Mouse (Mus musculus) C2C12 (cell line): Measurements from ENCODE around the gene Cryga.

Experiments
- CTCF ChIP-seq: IDR thresholded peaks from one replicate; pipeline ENCODE4 v1.5.1; 2011; ENCODE audit not compliant: control insufficient read depth, insufficient read depth, insufficient read length
- MYOD1 ChIP-seq: IDR thresholded peaks from one replicate; pipeline ENCODE4 v1.6.1; 2011; ENCODE audit warnings: low read depth; ENCODE audit not compliant: control insufficient read depth, insufficient read length

DNA sequence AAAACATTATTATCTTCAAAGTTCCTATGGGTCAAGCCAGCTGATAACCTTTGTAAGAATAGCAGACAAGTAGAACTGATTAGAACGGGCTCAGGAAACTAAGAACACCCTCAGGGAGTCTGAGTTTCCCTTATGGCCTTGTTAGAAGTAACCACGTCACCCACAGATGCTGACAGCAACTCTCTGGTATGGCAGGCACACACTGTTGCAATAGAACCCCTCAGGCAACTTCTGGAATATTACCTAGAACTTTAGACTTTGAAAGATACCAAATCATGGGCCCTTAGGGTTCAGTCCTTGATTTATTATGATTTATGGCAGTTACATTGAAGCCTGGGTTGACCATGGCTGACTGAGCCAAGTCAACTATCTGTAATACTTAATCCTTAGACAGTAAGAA lies 43.4 kb upstream of the Cryga start:
- TF ChIP-seq CTCF: no peak
- no peak for TF ChIP-seq MYOD1
